Mouse (Mus musculus): ENCODE measurements at regions not wholly inside any gene's neighbourhood (a gene's known extent, or its start where the extent isn't known, plus 50 kb on each side); places are given as distances from the start of the nearest gene placed in this dataset.

DNA sequence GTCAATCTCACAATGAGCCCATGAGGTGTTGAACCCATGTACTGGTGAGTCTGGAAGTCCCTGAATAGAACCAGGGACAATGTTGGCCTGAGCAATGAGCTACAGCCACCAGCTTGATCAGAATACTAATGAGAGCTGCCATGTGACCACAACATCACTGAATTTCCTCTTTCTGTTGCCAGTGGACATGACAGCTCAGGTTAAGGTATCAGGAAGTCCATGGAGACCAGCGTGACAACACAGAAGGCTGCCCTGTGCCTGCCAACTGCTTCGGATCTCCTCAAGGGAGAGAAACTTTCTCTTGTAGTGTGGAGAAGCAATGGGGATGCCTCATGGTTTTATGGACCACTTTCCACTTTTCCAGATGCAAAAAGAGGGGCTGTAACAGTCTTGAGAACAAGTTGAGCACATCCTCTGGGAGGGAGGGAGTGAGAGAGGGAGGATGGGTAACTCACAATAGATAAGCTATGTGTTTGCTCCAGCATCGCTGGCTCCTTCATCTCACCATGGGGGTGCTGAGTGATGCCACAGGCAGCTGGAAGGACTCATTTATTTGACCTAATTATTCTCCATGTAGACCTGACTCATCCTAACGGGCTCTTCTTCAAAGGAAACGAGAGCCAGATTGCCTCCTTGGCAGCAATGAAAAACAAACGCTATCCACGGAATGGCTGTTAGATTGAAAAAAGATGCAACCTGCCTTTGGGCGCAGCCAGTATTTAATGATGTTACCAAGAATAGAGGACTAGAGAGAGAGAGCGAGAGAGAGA lies 118.3 kb downstream of the Slc30a10 start:
- Histone ChIP-seq H3K36me3 (ENCODE audit: control insufficient read depth, insufficient read depth, low read length) (no peaks in the 10 kb centered on the region), H3K27me3 (ENCODE audit: control insufficient read depth, insufficient read depth, low read length) (no peaks in the 10 kb centered on the region), H3K4me3 (ENCODE audit: control insufficient read depth in 1 of 2, insufficient read depth in 1 of 2, low read depth in 1 of 2, low read length in 2 of 2) (no peak overlapping the region), H3K4me1 (ENCODE audit: control insufficient read depth in 2 of 2, insufficient read depth in 2 of 2, low read length in 2 of 2) (0 out of 4 replicates have a peak, but pooled peaks cover 0 to 3% of the 10 kb centered on the region in 2 experiments), H3K9me3 (ENCODE audit: control insufficient read depth, low read length) (no peaks in the 10 kb centered on the region), H3K9ac (ENCODE audit: low read length) (no peak overlapping the region), H3K27ac (replicated peaks in 1 of 2; ENCODE audit: control insufficient read depth in 1 of 2, insufficient read depth in 1 of 2, low read depth in 2 of 2, low read length in 2 of 2) (no peak overlapping the region), H3K4me2 (ENCODE audit: low read length) (no peak overlapping the region)
- 46% methylated on average over 9 of the region's 9 CpGs for WGBS
- ATAC-seq (ENCODE audit: insufficient number of reproducible peaks, insufficient read depth, low FRiP score, low read depth), result no peak

GRCm38 (mm10) chr1:185574978-185575377 lies 120.3 kb downstream of the Slc30a10 start:
- WGBS, result 37% methylated on average over 4 of the region's 4 CpGs

DNA sequence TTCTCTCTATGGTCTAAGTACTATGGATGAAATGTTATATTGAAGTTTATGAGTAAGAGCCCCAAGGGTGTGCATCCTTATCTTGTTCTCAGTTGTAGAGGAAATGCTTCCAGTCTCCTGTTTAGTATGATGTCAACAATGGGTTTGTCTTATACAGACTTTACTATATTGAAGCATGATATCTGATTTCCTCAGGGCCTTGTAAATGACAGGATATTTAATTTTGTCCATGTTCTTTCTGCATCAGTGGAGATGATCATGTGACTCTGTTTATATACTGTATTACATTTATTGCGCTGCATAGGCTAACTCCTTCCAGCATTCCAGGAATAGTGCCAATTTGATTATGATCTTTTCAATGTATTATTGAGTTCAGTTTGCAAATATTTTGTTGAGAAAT lies 125.2 kb downstream of the Slc30a10 start:
- ATAC-seq (ENCODE audit: insufficient number of reproducible peaks, insufficient read depth, low FRiP score, low read depth), result no peak
- Histone ChIP-seq H3K4me3 (ENCODE audit: control insufficient read depth in 1 of 2, insufficient read depth in 1 of 2, low read depth in 1 of 2, low read length in 2 of 2) (no peak overlapping the region), H3K27me3 (ENCODE audit: control insufficient read depth, insufficient read depth, low read length) (no peaks in the 10 kb centered on the region), H3K9me3 (ENCODE audit: control insufficient read depth, low read length) (no peaks in the 10 kb centered on the region), H3K4me2 (ENCODE audit: low read length) (no peak overlapping the region), H3K4me1 (ENCODE audit: control insufficient read depth in 2 of 2, insufficient read depth in 2 of 2, low read length in 2 of 2) (0 out of 4 replicates have a peak, but pooled peaks cover 0 to 3% of the 10 kb centered on the region in 2 experiments), H3K36me3 (ENCODE audit: control insufficient read depth, insufficient read depth, low read length) (no peaks in the 10 kb centered on the region), H3K27ac (replicated peaks in 1 of 2; ENCODE audit: control insufficient read depth in 1 of 2, insufficient read depth in 1 of 2, low read depth in 2 of 2, low read length in 2 of 2) (no peak overlapping the region), H3K9ac (ENCODE audit: low read length) (no peak overlapping the region)
- 87% methylated on average over 1 of the region's 1 CpGs for WGBS

More at GRCm38 (mm10) chr1:185574978-185575377, 120.3 kb downstream of the Slc30a10 start:
- Histone ChIP-seq H3K4me2 (ENCODE audit: low read length) (no peak overlapping the region), H3K9me3 (ENCODE audit: control insufficient read depth, low read length) (no peaks in the 10 kb centered on the region), H3K27me3 (ENCODE audit: control insufficient read depth, insufficient read depth, low read length) (no peaks in the 10 kb centered on the region), H3K36me3 (ENCODE audit: control insufficient read depth, insufficient read depth, low read length) (no peaks in the 10 kb centered on the region), H3K4me3 (ENCODE audit: control insufficient read depth in 1 of 2, insufficient read depth in 1 of 2, low read depth in 1 of 2, low read length in 2 of 2) (no peak overlapping the region), H3K4me1 (ENCODE audit: control insufficient read depth in 2 of 2, insufficient read depth in 2 of 2, low read length in 2 of 2) (0 out of 4 replicates have a peak, but pooled peaks cover 0 to 3% of the 10 kb centered on the region in 2 experiments), H3K9ac (ENCODE audit: low read length) (no peak overlapping the region), H3K27ac (replicated peaks in 1 of 2; ENCODE audit: control insufficient read depth in 1 of 2, insufficient read depth in 1 of 2, low read depth in 2 of 2, low read length in 2 of 2) (no peak overlapping the region)
- no peak for ATAC-seq (ENCODE audit: insufficient number of reproducible peaks, insufficient read depth, low FRiP score, low read depth)

GRCm38 (mm10) chr1:185585191-185585870 lies 130.7 kb downstream of the Slc30a10 start:
- peaks cover 3 to 7% of the 10 kb centered on the region in 2 experiments; a peak in 2 of 4 replicates for H3K4me1 ChIP-seq (ENCODE audit: control insufficient read depth in 2 of 2, insufficient read depth in 2 of 2, low read length in 2 of 2)
- H3K36me3 ChIP-seq (ENCODE audit: control insufficient read depth, insufficient read depth, low read length), result no peaks in the 10 kb centered on the region
- H3K27me3 ChIP-seq (ENCODE audit: control insufficient read depth, insufficient read depth, low read length), result no peaks in the 10 kb centered on the region
- no peak overlapping the region for H3K9ac ChIP-seq (ENCODE audit: low read length)
- 64% methylated on average over 6 of the region's 6 CpGs for WGBS
- H3K4me2 ChIP-seq (ENCODE audit: low read length), result no peak overlapping the region
- H3K4me3 ChIP-seq (ENCODE audit: control insufficient read depth in 1 of 2, insufficient read depth in 1 of 2, low read depth in 1 of 2, low read length in 2 of 2), result no peak overlapping the region
- no peak for ATAC-seq (ENCODE audit: insufficient number of reproducible peaks, insufficient read depth, low FRiP score, low read depth)
- no peak overlapping the region for H3K27ac ChIP-seq (replicated peaks in 1 of 2; ENCODE audit: control insufficient read depth in 1 of 2, insufficient read depth in 1 of 2, low read depth in 2 of 2, low read length in 2 of 2)
- H3K9me3 ChIP-seq (ENCODE audit: control insufficient read depth, low read length), result no peaks in the 10 kb centered on the region

DNA sequence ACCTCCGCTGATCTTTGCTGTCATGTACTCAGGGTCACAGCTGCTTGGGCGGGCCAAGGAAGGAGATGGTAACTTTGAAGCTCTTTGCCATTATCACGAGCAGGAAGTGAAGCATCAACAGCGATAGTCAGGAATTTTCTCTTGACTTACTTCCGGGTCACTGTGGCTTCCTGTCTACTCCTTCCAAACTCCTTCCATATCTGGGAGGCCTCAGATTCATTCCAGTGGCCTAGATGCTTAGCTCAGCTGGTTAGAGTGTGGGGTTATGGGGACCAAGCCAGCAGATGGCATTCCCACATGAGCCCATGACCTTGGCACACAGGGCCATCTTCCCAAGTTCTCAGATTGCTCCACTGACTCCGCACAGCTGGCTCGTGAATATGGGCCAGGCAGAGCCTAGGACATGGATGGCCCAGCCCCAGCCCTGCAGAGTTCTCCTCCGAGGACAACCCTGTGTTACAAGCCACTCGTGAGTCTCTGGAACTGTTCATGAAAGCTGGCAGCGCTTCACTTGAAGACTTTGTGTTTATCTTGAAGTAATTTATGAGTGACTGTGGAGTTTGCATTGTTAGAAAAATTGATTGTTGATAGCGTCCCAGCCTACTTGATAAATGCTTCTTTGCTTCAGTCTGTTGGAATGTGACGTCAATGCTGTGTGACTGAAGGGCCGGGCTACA lies 133.2 kb downstream of the Slc30a10 start:
- peak overlapping the region in 1 of 2 experiments; percentile 14; a peak in 1 of 4 replicates for H3K27ac ChIP-seq (replicated peaks in 1 of 2; ENCODE audit: control insufficient read depth in 1 of 2, insufficient read depth in 1 of 2, low read depth in 2 of 2, low read length in 2 of 2)
- no peak overlapping the region for H3K4me3 ChIP-seq (ENCODE audit: control insufficient read depth in 1 of 2, insufficient read depth in 1 of 2, low read depth in 1 of 2, low read length in 2 of 2)
- 67% methylated on average over 13 of the region's 13 CpGs for whole genome bisulfite sequencing
- no peaks in the 10 kb centered on the region for H3K36me3 ChIP-seq (ENCODE audit: control insufficient read depth, insufficient read depth, low read length)
- no peaks in the 10 kb centered on the region for H3K27me3 ChIP-seq (ENCODE audit: control insufficient read depth, insufficient read depth, low read length)
- peaks cover 3 to 7% of the 10 kb centered on the region in 2 experiments; a peak in 2 of 4 replicates for H3K4me1 ChIP-seq (ENCODE audit: control insufficient read depth in 2 of 2, insufficient read depth in 2 of 2, low read length in 2 of 2)
- ATAC-seq (ENCODE audit: insufficient number of reproducible peaks, insufficient read depth, low FRiP score, low read depth), result 0 out of 2 replicates have a peak, but pooled peaks have one; percentile 35
- H3K9ac ChIP-seq (ENCODE audit: low read length), result no peak overlapping the region
- H3K9me3 ChIP-seq (ENCODE audit: control insufficient read depth, low read length), result no peaks in the 10 kb centered on the region
- H3K4me2 ChIP-seq (ENCODE audit: low read length), result no peak overlapping the region

DNA sequence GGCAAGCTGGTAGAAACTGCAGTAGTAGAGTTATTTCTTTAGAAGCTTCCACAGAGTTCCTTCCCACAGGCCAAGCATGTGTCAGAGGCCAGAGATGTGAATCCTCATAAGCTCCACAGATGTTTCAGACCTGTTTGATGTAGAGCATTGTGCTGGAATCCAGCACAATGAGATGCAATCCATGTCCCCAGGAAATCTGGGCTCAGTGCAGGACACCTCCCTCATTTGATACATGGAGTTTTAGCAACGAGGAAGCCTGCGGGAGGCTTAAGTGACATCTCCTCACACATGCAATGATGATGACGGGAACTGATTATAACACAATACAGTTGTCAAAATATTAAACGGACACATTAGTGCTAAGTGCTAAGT lies 133.7 kb downstream of the Slc30a10 start:
- ATAC-seq (ENCODE audit: insufficient number of reproducible peaks, insufficient read depth, low FRiP score, low read depth), result no peak
- WGBS, result 49% methylated on average over 4 of the region's 4 CpGs
- H3K27ac ChIP-seq (replicated peaks in 1 of 2; ENCODE audit: control insufficient read depth in 1 of 2, insufficient read depth in 1 of 2, low read depth in 2 of 2, low read length in 2 of 2), result no peak overlapping the region

DNA sequence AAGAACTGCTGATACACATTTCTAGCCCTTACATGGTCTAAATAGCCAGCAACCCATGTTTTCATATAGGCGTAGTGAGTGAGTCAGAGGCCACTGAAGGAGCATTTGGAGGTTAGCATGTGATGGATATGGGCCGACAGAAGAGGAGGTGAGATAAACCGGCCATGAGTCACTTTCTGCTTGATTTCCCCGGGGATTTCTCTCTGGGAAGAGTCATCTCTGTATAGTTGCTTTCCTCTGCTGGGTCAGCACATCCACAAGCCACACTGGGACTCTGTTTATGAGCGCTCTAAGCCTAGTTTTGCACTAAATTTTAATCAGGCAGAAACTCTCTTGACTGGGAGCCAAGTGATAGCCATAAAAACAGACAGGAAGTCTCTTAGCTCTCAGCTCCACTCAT lies 142.2 kb downstream of the Slc30a10 start:
- Histone ChIP-seq H3K4me3 (ENCODE audit: control insufficient read depth in 1 of 2, insufficient read depth in 1 of 2, low read depth in 1 of 2, low read length in 2 of 2) (no peak overlapping the region), H3K27me3 (ENCODE audit: control insufficient read depth, insufficient read depth, low read length) (no peaks in the 10 kb centered on the region), H3K4me2 (ENCODE audit: low read length) (no peak overlapping the region), H3K4me1 (ENCODE audit: control insufficient read depth in 2 of 2, insufficient read depth in 2 of 2, low read length in 2 of 2) (no peaks in the 10 kb centered on the region), H3K27ac (replicated peaks in 1 of 2; ENCODE audit: control insufficient read depth in 1 of 2, insufficient read depth in 1 of 2, low read depth in 2 of 2, low read length in 2 of 2) (no peak overlapping the region), H3K9me3 (ENCODE audit: control insufficient read depth, low read length) (0 out of 2 replicates have a peak, but pooled peaks cover 3% of the 10 kb centered on the region), H3K36me3 (ENCODE audit: control insufficient read depth, insufficient read depth, low read length) (no peaks in the 10 kb centered on the region), H3K9ac (ENCODE audit: low read length) (no peak overlapping the region)
- no peak; the same call in 1 of the 2 replicates for ATAC-seq (ENCODE audit: insufficient number of reproducible peaks, insufficient read depth, low FRiP score, low read depth)
- WGBS, result 62% methylated on average over 5 of the region's 5 CpGs

More for the DNA sequence above, 133.7 kb downstream of the Slc30a10 start:
- Histone ChIP-seq H3K9ac (ENCODE audit: low read length) (no peak overlapping the region), H3K4me3 (ENCODE audit: control insufficient read depth in 1 of 2, insufficient read depth in 1 of 2, low read depth in 1 of 2, low read length in 2 of 2) (no peak overlapping the region), H3K27me3 (ENCODE audit: control insufficient read depth, insufficient read depth, low read length) (no peaks in the 10 kb centered on the region), H3K4me2 (ENCODE audit: low read length) (no peak overlapping the region), H3K4me1 (ENCODE audit: control insufficient read depth in 2 of 2, insufficient read depth in 2 of 2, low read length in 2 of 2) (peaks cover 3 to 7% of the 10 kb centered on the region in 2 experiments; a peak in 2 of 4 replicates), H3K36me3 (ENCODE audit: control insufficient read depth, insufficient read depth, low read length) (no peaks in the 10 kb centered on the region), H3K9me3 (ENCODE audit: control insufficient read depth, low read length) (no peaks in the 10 kb centered on the region)
